Mouse (Mus musculus): ENCODE data around the gene Suds3.

GRCm38 (mm10) chr5:117153527-117154091 lies 37.7 kb upstream of the Suds3 start:
- TF ChIP-seq CTCF (IDR thresholded peaks at IDR 0.05; ENCODE audit: low read depth, low read length) (no peak), GATA1 (IDR thresholded peaks at IDR 0.05; ENCODE audit: borderline replicate concordance, low read length) (no peak), TAL1 (conservative IDR thresholded peaks at IDR 0.05; ENCODE audit: low read depth, low read length) (no peak), POLR2AphosphoS5 (IDR thresholded peaks at IDR 0.05; ENCODE audit: insufficient replicate concordance, low read depth, low read length) (no peak), GATA2 (IDR thresholded peaks at IDR 0.05; ENCODE audit: borderline replicate concordance, low read depth, low read length) (no peak)
